Mouse (Mus musculus): ENCODE measurements at regions not wholly inside any gene's neighbourhood (a gene's known extent, or its start where the extent isn't known, plus 50 kb on each side); places are given as distances from the start of the nearest gene placed in this dataset.
"Not testable (repeated sequence)": the region's sequence is repeated elsewhere in the genome, so short reads cannot be mapped to it uniquely, and the experiment has no call there.

DNA sequence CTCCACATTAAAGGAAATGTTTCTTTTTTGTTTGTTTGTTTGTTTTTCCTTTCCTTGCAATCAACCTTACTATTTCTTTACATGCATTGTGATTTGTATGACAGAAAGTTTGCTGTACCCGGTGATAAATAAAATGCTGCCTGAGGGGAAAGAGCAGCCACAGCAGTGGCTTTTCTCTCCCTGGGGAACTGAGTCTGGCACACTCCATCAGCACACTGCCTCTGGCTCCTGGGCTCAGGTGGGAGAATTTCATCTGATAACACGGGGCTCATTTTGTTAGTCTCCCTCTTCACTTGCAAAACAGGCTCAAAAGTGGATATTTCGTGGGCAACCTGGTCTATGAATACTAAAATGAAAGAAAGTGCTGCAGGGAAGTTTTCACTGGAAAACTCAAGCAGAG lies 454.1 kb upstream of the Sphkap start:
- H3K27ac ChIP-seq (replicated peaks; ENCODE audit: low read depth, low read length): no peak overlapping the region
- H3K4me1 ChIP-seq (ENCODE audit: control insufficient read depth, insufficient read depth, insufficient read length, low read length): no peaks in the 10 kb centered on the region
- H3K4me3 ChIP-seq (ENCODE audit: insufficient read depth, low read depth, low read length): no peak overlapping the region

- no peaks in the 10 kb centered on the region for H3K4me1 ChIP-seq (ENCODE audit: control insufficient read depth, insufficient read depth, insufficient read length, low read length)
- H3K4me3 ChIP-seq (ENCODE audit: insufficient read depth, low read depth, low read length): no peak overlapping the region
- H3K27ac ChIP-seq (replicated peaks; ENCODE audit: low read depth, low read length): no peak overlapping the region
Measured at GRCm38 (mm10) chr1:83859732-83860424, 451.9 kb upstream of the Sphkap start.

DNA sequence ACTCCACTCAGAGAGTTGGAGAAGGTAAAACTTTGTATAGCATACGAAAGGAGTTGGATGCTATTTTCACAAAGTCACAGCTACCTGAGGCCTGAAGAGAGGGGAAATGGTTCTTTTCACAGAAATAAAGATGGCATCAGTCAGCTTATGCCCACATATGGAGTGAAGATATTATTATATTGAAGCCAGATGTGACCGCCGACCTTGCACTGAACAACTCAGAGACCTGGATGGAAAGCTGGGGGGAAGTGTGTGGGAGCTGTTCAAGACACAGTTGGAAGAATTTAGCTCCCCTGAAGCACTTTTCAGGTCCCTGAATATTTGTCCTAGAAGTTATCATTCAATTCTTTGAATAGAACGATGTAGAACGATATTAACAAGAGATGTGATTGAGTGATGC lies 446.0 kb upstream of the Sphkap start:
- H3K4me1 ChIP-seq (ENCODE audit: control insufficient read depth, insufficient read depth, insufficient read length, low read length): no peaks in the 10 kb centered on the region
- no peak overlapping the region for H3K27ac ChIP-seq (replicated peaks; ENCODE audit: low read depth, low read length)
- no peak overlapping the region for H3K4me3 ChIP-seq (ENCODE audit: insufficient read depth, low read depth, low read length)

DNA sequence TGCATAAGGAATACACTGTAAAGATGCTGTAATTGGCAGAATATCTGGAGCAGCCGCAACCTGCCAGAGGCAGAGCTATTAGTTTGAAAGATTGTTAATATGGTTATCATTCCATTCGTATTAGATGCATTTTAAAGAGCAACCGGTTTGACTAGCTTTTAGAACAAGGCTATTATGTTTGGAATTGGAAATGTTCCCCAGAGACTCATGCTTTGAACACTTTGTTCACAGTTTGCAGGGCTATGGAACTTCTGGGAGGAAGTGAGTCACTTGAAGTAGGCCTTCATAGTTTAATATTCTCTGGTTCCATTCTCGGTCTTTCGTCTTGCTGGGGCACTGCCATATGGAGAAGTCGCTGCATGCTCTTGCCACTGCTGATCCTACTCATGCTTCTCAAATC lies 443.1 kb upstream of the Sphkap start:
- Histone ChIP-seq H3K4me3 (ENCODE audit: insufficient read depth, low read depth, low read length) (no peak overlapping the region), H3K4me1 (ENCODE audit: control insufficient read depth, insufficient read depth, insufficient read length, low read length) (no peaks in the 10 kb centered on the region), H3K27ac (replicated peaks; ENCODE audit: low read depth, low read length) (no peak overlapping the region)

- H3K4me1 ChIP-seq (ENCODE audit: control insufficient read depth, insufficient read depth, insufficient read length, low read length): no peaks in the 10 kb centered on the region
- no peak overlapping the region for H3K27ac ChIP-seq (replicated peaks; ENCODE audit: low read depth, low read length)
- no peak overlapping the region for H3K4me3 ChIP-seq (ENCODE audit: insufficient read depth, low read depth, low read length)
Measured at GRCm38 (mm10) chr1:83848414-83848813, 440.4 kb upstream of the Sphkap start.

DNA sequence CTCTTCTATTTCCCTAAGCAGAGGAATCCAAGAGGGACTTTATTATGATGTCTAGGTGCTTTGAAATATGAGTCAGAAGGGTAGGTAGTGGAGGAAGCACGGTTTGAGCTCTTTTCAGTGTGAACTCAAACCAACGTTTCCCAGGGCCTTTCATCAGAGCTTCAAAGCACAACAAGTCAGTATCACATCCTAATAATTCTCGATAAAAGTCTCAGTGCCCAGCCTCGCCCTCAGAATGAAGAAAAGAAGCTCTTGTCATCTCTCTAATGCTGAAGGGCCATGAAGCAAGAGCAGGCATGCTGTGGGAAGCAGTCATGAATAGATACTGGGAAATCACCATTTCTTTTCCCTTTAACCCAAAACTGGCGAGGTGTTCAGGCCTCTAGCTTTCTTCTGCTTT lies 440.0 kb upstream of the Sphkap start:
- H3K4me3 ChIP-seq (ENCODE audit: insufficient read depth, low read depth, low read length): no peak overlapping the region
- no peaks in the 10 kb centered on the region for H3K4me1 ChIP-seq (ENCODE audit: control insufficient read depth, insufficient read depth, insufficient read length, low read length)
- H3K27ac ChIP-seq (replicated peaks; ENCODE audit: low read depth, low read length): no peak overlapping the region

DNA sequence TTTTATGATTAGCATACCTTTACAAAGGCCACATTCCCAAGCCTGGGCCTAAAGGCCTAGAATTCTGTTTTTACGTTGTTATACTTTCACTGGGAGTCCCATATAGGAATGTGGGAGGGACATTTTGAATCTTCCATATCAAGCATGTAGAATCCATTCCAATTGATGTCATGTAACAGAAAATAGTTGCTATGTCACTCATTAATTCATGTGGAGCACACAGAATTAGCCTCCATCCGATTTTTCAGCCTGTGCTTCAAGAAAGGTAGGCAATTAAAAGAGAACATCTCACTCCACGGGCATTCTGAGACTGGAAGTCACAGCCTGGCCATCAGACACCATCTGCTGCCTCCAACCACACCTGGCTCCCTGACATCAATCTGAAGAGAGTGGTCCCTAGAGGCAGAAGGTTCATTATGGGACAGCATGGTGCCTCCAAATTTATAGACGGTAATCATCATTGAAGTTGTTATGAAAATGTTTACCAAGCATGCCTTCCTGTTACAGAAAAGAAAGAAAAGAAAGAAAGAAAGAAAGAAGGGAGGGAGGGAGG lies 436.9 kb upstream of the Sphkap start:
- H3K4me1 ChIP-seq (ENCODE audit: control insufficient read depth, insufficient read depth, insufficient read length, low read length): no peaks in the 10 kb centered on the region
- no peak overlapping the region for H3K4me3 ChIP-seq (ENCODE audit: insufficient read depth, low read depth, low read length)
- no peak overlapping the region for H3K27ac ChIP-seq (replicated peaks; ENCODE audit: low read depth, low read length)

GRCm38 (mm10) chr1:83835965-83836364 lies 428.0 kb upstream of the Sphkap start:
- Histone ChIP-seq H3K27ac (replicated peaks; ENCODE audit: low read depth, low read length) (no peak overlapping the region), H3K4me3 (ENCODE audit: insufficient read depth, low read depth, low read length) (no peak overlapping the region), H3K4me1 (ENCODE audit: control insufficient read depth, insufficient read depth, insufficient read length, low read length) (no peaks in the 10 kb centered on the region)

DNA sequence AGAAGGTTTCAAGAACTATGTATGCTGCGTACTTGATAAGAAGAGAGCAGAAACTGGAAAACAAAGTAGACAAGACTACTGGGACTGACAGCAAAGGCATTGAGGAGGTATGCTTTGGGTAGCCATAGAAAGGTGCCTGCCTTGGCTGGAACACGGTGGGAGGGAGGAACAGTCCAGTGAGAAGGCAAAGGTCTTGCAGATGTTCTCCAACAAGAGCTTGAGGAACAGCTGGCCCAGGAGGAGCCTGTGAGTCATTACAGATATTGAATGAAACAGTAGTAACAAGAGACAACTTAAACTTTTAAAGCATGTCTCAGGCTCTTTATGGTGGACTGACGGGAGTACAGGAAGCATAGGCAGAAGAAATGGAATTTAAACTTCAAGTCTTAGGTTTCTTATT lies 424.9 kb upstream of the Sphkap start:
- Histone ChIP-seq H3K4me1 (ENCODE audit: control insufficient read depth, insufficient read depth, insufficient read length, low read length) (no peaks in the 10 kb centered on the region), H3K27ac (replicated peaks; ENCODE audit: low read depth, low read length) (no peak overlapping the region), H3K4me3 (ENCODE audit: insufficient read depth, low read depth, low read length) (no peak overlapping the region)

DNA sequence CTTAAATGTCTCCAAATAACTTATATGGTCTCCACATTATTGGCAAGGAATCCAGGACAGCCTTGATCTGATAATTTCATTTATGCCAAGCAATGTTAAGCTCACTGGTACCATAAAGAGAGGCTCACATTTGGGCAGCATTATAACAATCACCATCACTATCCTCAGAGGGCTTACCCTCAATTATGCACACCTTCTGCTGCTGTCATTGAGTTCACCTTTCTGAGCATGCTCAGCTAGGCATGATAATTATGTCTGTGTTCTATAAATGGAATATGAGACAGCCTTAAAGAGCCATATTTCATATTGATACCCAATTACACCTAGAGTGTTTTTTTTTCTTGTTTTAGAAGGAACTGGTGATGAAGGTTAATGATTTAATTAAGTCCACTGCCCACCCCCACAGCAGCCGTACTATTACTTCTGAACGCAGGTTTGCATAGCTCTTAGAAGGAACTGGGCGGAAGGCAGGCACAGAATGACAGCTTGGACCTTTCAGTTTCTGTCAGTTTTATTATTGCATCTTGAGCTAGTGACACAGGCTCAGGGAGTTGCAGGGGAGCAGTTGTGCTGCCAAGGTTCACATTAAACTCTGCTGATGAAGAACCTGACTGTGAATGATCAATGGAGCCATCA lies 424.0 kb upstream of the Sphkap start:
- no peaks in the 10 kb centered on the region for H3K4me1 ChIP-seq (ENCODE audit: control insufficient read depth, insufficient read depth, insufficient read length, low read length)
- no peak overlapping the region for H3K27ac ChIP-seq (replicated peaks; ENCODE audit: low read depth, low read length)
- no peak overlapping the region for H3K4me3 ChIP-seq (ENCODE audit: insufficient read depth, low read depth, low read length)

GRCm38 (mm10) chr1:83830025-83830645 lies 422.1 kb upstream of the Sphkap start:
- H3K4me3 ChIP-seq (ENCODE audit: insufficient read depth, low read depth, low read length): no peak overlapping the region
- H3K27ac ChIP-seq (replicated peaks; ENCODE audit: low read depth, low read length): no peak overlapping the region
- no peaks in the 10 kb centered on the region for H3K4me1 ChIP-seq (ENCODE audit: control insufficient read depth, insufficient read depth, insufficient read length, low read length)

- not testable (repeated sequence) for H3K4me3 ChIP-seq (ENCODE audit: insufficient read depth, low read depth, low read length); H3K27ac ChIP-seq (replicated peaks; ENCODE audit: low read depth, low read length); H3K4me1 ChIP-seq (ENCODE audit: control insufficient read depth, insufficient read depth, insufficient read length, low read length)
Measured at GRCm38 (mm10) chr1:83811162-83811561, 403.2 kb upstream of the Sphkap start.

DNA sequence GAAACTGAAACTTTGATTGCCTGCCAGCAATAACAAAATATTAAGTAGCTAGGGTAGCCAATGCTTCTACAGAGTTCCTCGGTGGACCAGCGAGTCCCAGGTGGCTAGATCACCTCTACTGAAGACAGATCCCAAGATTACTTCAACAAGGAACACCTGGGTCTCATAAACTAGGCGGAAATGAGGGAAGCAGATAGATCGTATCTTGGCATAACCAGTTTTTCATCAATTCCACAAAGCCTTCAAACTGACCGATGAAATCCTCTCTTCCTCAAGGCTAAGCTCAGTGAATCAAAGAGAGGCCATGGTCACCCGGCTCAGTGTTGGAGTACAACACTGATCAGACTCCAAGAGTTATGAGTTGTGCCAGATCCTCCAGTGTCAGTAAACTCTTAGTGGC lies 400.4 kb upstream of the Sphkap start:
- Histone ChIP-seq H3K27ac (replicated peaks; ENCODE audit: low read depth, low read length) (no peak overlapping the region), H3K4me3 (ENCODE audit: insufficient read depth, low read depth, low read length) (no peak overlapping the region), H3K4me1 (ENCODE audit: control insufficient read depth, insufficient read depth, insufficient read length, low read length) (no peaks in the 10 kb centered on the region)

- Histone ChIP-seq H3K27ac (replicated peaks; ENCODE audit: low read depth, low read length) (no peak overlapping the region), H3K4me3 (ENCODE audit: insufficient read depth, low read depth, low read length) (no peak overlapping the region), H3K4me1 (ENCODE audit: control insufficient read depth, insufficient read depth, insufficient read length, low read length) (no peaks in the 10 kb centered on the region)
Measured at GRCm38 (mm10) chr1:83803345-83804041, 395.5 kb upstream of the Sphkap start.

GRCm38 (mm10) chr1:83801759-83802158 lies 393.8 kb upstream of the Sphkap start:
- Histone ChIP-seq H3K4me3 (ENCODE audit: insufficient read depth, low read depth, low read length) (no peak overlapping the region), H3K27ac (replicated peaks; ENCODE audit: low read depth, low read length) (no peak overlapping the region), H3K4me1 (ENCODE audit: control insufficient read depth, insufficient read depth, insufficient read length, low read length) (no peaks in the 10 kb centered on the region)

All from brown adipose tissue, adult 24 weeks (tissue).